Mouse (Mus musculus) thymus, adult 2 months (tissue): ENCODE measurements around the gene Nol12.

Experiments
- CTCF ChIP-seq: fragments of 200-500 bp; IDR thresholded peaks from 2 replicates; pipeline ENCODE4 v1.5.1; 2012; ENCODE audit warnings: mild to moderate bottlenecking, control low read depth, low read length, moderate library complexity, borderline replicate concordance; ENCODE audit not compliant: control insufficient read depth, poor library complexity, insufficient read depth; ENCODE audit errors: extremely low read depth
- POLR2A ChIP-seq: fragments of 200-500 bp; IDR thresholded peaks from 2 replicates; pipeline ENCODE4 v1.6.1; 2012; ENCODE audit warnings: mild to moderate bottlenecking, low read length, control low read depth, moderate library complexity; ENCODE audit not compliant: control insufficient read depth, poor library complexity, insufficient read depth; ENCODE audit errors: extremely low read depth

- TF ChIP-seq CTCF, result no peak
- no peak for TF ChIP-seq POLR2A
These were observed 3.8 kb upstream of the Nol12 start for GRCm38 (mm10) chr15:78930801-78931426.
